Mouse (Mus musculus) small intestine, adult 2 months (tissue): ENCODE results near the gene Pld5.

Source experiments
- CTCF ChIP-seq: fragments of 200-500 bp; IDR thresholded peaks from 2 replicates; pipeline ENCODE4 v1.5.1; 2012; ENCODE audit warnings: low read depth, mild to moderate bottlenecking, control low read depth, inconsistent platforms, low read length, moderate library complexity, mixed read lengths; ENCODE audit not compliant: insufficient replicate concordance, insufficient read length; ENCODE audit errors: extremely low read depth
- POLR2A ChIP-seq: fragments of 200-500 bp; IDR thresholded peaks from 2 replicates; pipeline ENCODE4 v1.6.1; 2012; ENCODE audit warnings: low read depth, mild to moderate bottlenecking, control low read depth, inconsistent platforms, low read length, moderate library complexity

DNA sequence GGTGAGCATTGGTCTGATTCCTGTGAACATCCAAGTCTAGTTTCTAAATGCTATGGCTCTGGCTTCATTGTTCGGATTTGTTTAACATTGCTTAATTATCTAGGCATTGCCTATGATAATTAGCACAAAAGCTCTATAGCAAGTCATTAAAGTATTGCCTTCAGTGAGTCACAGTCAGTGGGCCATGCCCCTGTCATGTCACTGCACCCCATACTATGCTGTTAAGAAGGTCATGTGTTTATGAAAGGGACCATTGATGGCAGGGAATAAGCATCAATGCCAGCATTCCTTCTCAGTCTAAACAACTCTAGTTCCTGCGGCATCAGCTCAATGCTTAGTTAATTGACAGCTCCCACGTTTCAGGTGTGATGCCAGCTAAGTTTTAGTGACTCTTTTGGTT lies 239.1 kb downstream of the Pld5 start:
- TF ChIP-seq POLR2A = no peak
- TF ChIP-seq CTCF = no peak
